8 mouse cellular contexts compared by ENCODE assay signal in the genomic region with DNA sequence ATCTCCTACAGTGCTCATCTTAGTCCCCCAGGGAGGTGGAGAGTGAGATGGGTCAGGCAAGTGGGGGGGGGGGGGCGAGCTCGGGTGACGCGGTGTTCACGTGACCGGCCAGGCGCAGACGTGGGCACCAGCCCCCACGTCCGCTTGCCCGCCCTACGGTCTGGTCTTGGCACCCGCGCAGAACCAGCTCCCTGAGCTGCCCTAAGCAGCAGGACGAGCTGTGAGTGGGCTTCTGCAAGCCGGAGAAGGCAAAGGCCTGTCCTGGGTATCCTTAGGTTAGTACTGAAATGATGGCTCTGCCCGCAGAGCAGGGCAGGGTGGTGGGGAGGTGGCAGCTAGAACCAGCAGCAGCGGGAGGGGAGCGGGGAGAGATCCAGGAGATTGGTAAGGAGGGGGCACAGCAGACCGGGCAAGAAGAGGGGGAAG. TPM values are rescaled to one million over a fixed set of nuclear protein-coding genes. Genes with fewer than 3 reads are reported as not detected.
A peak's percentile ranks its signal among the peaks of the same experiment; 100 is the strongest.
DNase-seq lines count a peak whose midpoint lies in the region; ATAC-seq lines count a peak whose summit lies in the region.
"Had no signal": no experiment of that assay in that cellular context is flagged by ENCODE, and none has a peak within 500 bp of the region (broad histone marks: within the 10 kb centered on the region; RNA-seq: fewer than 3 reads in every experiment).

No protein-coding gene starts in this region.

- H3K9ac ChIP-seq in hindbrain, embryonic 13.5 days, result peak overlapping the region; percentile 75
- H3K9ac ChIP-seq in limb, embryonic 13.5 days, result peak overlapping the region; percentile 58
- peak overlapping the region; percentile 53 for H3K9ac ChIP-seq in neural tube, embryonic 15.5 days (replicated peaks)

- 25% methylated on average over 13 of the region's 20 CpGs for WGBS in hindbrain, embryonic 13.5 days
- WGBS in limb, embryonic 13.5 days, result 39% methylated on average over 8 of the region's 20 CpGs
- 15% methylated on average over 16 of the region's 20 CpGs for WGBS in neural tube, embryonic 15.5 days

- H3K4me3 ChIP-seq in hindbrain, embryonic 13.5 days, result peak overlapping the region; percentile 52
- peak overlapping the region; percentile 51 for H3K4me3 ChIP-seq in limb, embryonic 13.5 days
- H3K4me3 ChIP-seq in neural tube, embryonic 15.5 days (replicated peaks), result peak overlapping the region; percentile 53
- H3K4me3 ChIP-seq: myocyte had no signal

- DNase-seq in thymus, postnatal 4 days, result peak; percentile 2
- no peak for DNase-seq in thymus, postnatal 36 days
- DNase-seq in embryo, embryonic 9.5 days (ENCODE audit: extremely low spot score), result peak; percentile 2
- no peak for DNase-seq in urinary bladder, adult 2 months (ENCODE audit: low spot score)

- no peaks in the 10 kb centered on the region for H3K4me1 ChIP-seq in hindbrain, embryonic 13.5 days (replicated peaks)
- H3K4me1 ChIP-seq in limb, embryonic 13.5 days, result no peaks in the 10 kb centered on the region
- H3K4me1 ChIP-seq in neural tube, embryonic 15.5 days, result no peaks in the 10 kb centered on the region

- no peaks in the 10 kb centered on the region for H3K36me3 ChIP-seq in hindbrain, embryonic 13.5 days
- no peaks in the 10 kb centered on the region for H3K36me3 ChIP-seq in limb, embryonic 13.5 days
- no peaks in the 10 kb centered on the region for H3K36me3 ChIP-seq in neural tube, embryonic 15.5 days

- no peaks in the 10 kb centered on the region for H3K27me3 ChIP-seq in hindbrain, embryonic 13.5 days
- peaks cover 22% of the 10 kb centered on the region; the same call in 1 of the 2 replicates for H3K27me3 ChIP-seq in limb, embryonic 13.5 days
- no peaks in the 10 kb centered on the region for H3K27me3 ChIP-seq in neural tube, embryonic 15.5 days (replicated peaks)

- peak; percentile 89 for ATAC-seq in hindbrain, embryonic 13.5 days (ENCODE audit: low FRiP score)
- peak; percentile 71 for ATAC-seq in limb, embryonic 13.5 days (ENCODE audit: low FRiP score, low read depth)
- peak; percentile 93 for ATAC-seq in neural tube, embryonic 15.5 days (ENCODE audit: low FRiP score)

- H3K27ac ChIP-seq in hindbrain, embryonic 13.5 days, result peak overlapping the region; percentile 44; the same call in 1 of the 2 replicates
- H3K27ac ChIP-seq in limb, embryonic 13.5 days, result no peak overlapping the region
- H3K27ac ChIP-seq in neural tube, embryonic 15.5 days (replicated peaks), result peak overlapping the region; percentile 77

- peak overlapping the region; percentile 62 for H3K4me2 ChIP-seq in hindbrain, embryonic 13.5 days
- H3K4me2 ChIP-seq in limb, embryonic 13.5 days (replicated peaks), result peak overlapping the region; percentile 67
- H3K4me2 ChIP-seq in neural tube, embryonic 15.5 days, result peak overlapping the region; percentile 56

- no peaks in the 10 kb centered on the region for H3K9me3 ChIP-seq in hindbrain, embryonic 13.5 days
- no peaks in the 10 kb centered on the region for H3K9me3 ChIP-seq in limb, embryonic 13.5 days
- H3K9me3 ChIP-seq in neural tube, embryonic 15.5 days (replicated peaks), result no peaks in the 10 kb centered on the region

RNA-seq across cellular contexts. Expression of a gene that starts 41.5 kb away (rescaled TPM):
- polyA plus RNA-seq in hindbrain, embryonic 13.5 days (2015; fragmentation: Nextera tagmentation; extraction: Ambion mirVana), result 19.6 and 21.7 TPM in 2 replicates
- polyA plus RNA-seq in limb, embryonic 13.5 days (2015; fragmentation: Nextera tagmentation; extraction: Ambion mirVana), result 13.8 and 14.9 TPM in 2 replicates
- polyA plus RNA-seq in neural tube, embryonic 15.5 days (2015; fragmentation: Nextera tagmentation; extraction: Ambion mirVana), result 21.4 and 25.9 TPM in 2 replicates
- 6.3 and 7.3 TPM in 2 replicates for polyA plus RNA-seq in urinary bladder, adult 2 months (2012; rRNA removed)

Comparison
In these comparisons a context has a peak if more than half of its experiments do, and no peak if none do; other contexts are left out.
1. DNase-seq: peak in thymus, postnatal 4 days (single experiment) and embryo, embryonic 9.5 days (single experiment); none in thymus, postnatal 36 days (0 of 2) and urinary bladder, adult 2 months (single experiment).
2. Peak in every context shown above with its lines, with median percentiles within 50 percentile points of each other: ATAC-seq, H3K4me2 ChIP-seq, H3K4me3 ChIP-seq and H3K9ac ChIP-seq.